Mouse (Mus musculus) neural tube, embryonic 11.5 days (tissue): ENCODE data around the gene Frmd4b. TPM values are rescaled to one million over a fixed set of nuclear protein-coding genes. Genes with fewer than 3 reads are reported as not detected.

Source experiments
- ATAC-seq: fragments of 200-750 bp; cut with Nextera tagmentation; 2 replicates; pipeline ENCODE4 v1.8.0; 2017; ENCODE audit warnings: moderate number of reproducible peaks, mild to moderate bottlenecking, moderate TSS enrichment, moderate library complexity; ENCODE audit not compliant: insufficient read depth, low FRiP score, low TSS enrichment
- DNase-seq: peaks from one replicate; pipeline ENCODE4 v3.0.0-alpha.2; 2015; ENCODE audit warnings: low spot score
- H3K27ac ChIP-seq: fragments of 300-500 bp; sonication (generic); 2 replicates; pipeline ENCODE4 v1.5.1; 2014; ENCODE audit warnings: low read depth, mild to moderate bottlenecking, low read length
- H3K27me3 ChIP-seq: fragments of 300-500 bp; sonication (generic); 2 replicates; pipeline ENCODE4 v1.6.1; 2014; ENCODE audit warnings: mild to moderate bottlenecking, low read length, mixed read lengths; ENCODE audit not compliant: control insufficient read depth, insufficient read depth
- H3K36me3 ChIP-seq: fragments of 300-500 bp; sonication (generic); 2 replicates; pipeline ENCODE4 v1.6.1; 2014; ENCODE audit warnings: mild to moderate bottlenecking, low read length, moderate library complexity, mixed read lengths; ENCODE audit not compliant: control insufficient read depth, insufficient read depth
- H3K4me1 ChIP-seq: fragments of 300-500 bp; sonication (generic); 2 replicates; pipeline ENCODE4 v1.6.1; 2014; ENCODE audit warnings: low read length, mixed read lengths; ENCODE audit not compliant: control insufficient read depth, insufficient read depth
- H3K4me2 ChIP-seq: fragments of 300-500 bp; sonication (generic); 2 replicates; pipeline ENCODE4 v1.6.1; 2014; ENCODE audit warnings: low read depth, mild to moderate bottlenecking, moderate library complexity
- H3K4me3 ChIP-seq: fragments of 300-500 bp; sonication (generic); 2 replicates; pipeline ENCODE4 v1.5.1; 2014; ENCODE audit warnings: low read depth, low read length
- H3K9ac ChIP-seq: fragments of 300-500 bp; sonication (generic); 2 replicates; pipeline ENCODE4 v1.6.1; 2014; ENCODE audit warnings: mild to moderate bottlenecking, low read length
- H3K9me3 ChIP-seq: fragments of 300-500 bp; sonication (generic); 2 replicates; pipeline ENCODE4 v1.6.1; 2016; ENCODE audit warnings: low read length; ENCODE audit not compliant: control insufficient read depth
- WGBS: fragments of 180-500 bp; shearing (Covaris S2); extraction: QIAGEN DNeasy Blood & Tissue Kit; methylation state at CpG from one replicate; pipeline ENCODE4 v1.1.7; 2014; 5-methylcytosine and 5-hydroxymethylcytosine counted together
- polyA plus RNA-seq: library from polyadenylated mRNA; unstranded; fragments of >200 nt; fragmentation: Nextera tagmentation; extraction: Ambion mirVana; gene quantifications from 2 replicates; pipeline ENCODE4 v1.2.1, GENCODE M21; 2014

Gene Frmd4b
- polyA plus RNA-seq, 1 experiment from 2014 or later = 50.5 TPM

DNA sequence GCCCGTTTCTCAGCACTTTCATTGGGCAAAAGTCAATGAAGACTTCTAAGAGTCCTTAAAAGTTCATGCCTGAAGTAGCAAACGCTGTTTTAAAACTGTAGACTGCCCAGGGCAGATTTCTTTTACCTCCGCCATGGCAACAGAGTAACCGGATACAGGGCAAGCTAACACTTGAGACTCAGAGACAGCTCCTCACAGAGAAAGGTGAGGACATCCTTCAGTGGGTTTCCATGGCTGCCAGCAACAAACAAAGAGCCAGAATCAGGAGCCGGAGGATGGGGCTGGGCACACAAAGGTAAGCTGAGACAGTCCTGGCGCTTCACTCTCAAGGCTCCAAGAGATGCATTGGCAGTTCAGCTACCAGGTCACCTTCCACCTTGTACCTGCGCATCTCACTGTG is 260.7 kb downstream of the Frmd4b start:
- no peak overlapping the region for H3K9ac ChIP-seq
- ATAC-seq = no peak
- DNase-seq = no peak
- H3K27me3 ChIP-seq = no peaks in the 10 kb centered on the region
- H3K4me2 ChIP-seq = no peak overlapping the region
- peaks cover 21% of the 10 kb centered on the region for H3K4me1 ChIP-seq
- H3K4me3 ChIP-seq = no peak overlapping the region
- WGBS = 66% methylated on average over 7 of the region's 7 CpGs
- no peaks in the 10 kb centered on the region for H3K9me3 ChIP-seq
- H3K27ac ChIP-seq = no peak overlapping the region
- no peaks in the 10 kb centered on the region for H3K36me3 ChIP-seq

DNA sequence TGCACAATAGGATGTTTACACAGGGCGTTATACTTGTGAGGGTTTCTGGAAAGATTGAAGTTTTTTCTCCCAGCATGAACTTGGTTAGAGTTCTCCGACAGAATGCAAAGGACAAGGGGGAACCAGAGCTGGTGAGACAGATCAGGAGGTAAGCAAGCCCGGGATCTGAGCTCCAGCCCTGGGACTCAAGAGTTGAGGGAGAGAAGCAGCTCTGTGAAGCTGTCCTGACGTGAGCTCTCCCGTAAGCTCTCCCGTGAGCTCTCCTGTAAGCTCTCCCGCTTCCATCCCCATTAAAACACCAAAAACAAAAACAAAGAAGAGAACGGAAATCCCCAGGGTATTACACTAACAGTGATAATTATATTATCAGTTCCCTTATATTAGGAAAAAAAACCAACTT is 262.2 kb downstream of the Frmd4b start:
- Histone ChIP-seq H3K36me3 (no peaks in the 10 kb centered on the region), H3K27me3 (no peaks in the 10 kb centered on the region), H3K4me3 (no peak overlapping the region), H3K9me3 (no peaks in the 10 kb centered on the region), H3K4me2 (no peak overlapping the region), H3K4me1 (peaks cover 21% of the 10 kb centered on the region), H3K9ac (no peak overlapping the region), H3K27ac (no peak overlapping the region)
- WGBS = 14% methylated on average over 8 of the region's 8 CpGs
- no peak for ATAC-seq
- no peak for DNase-seq

DNA sequence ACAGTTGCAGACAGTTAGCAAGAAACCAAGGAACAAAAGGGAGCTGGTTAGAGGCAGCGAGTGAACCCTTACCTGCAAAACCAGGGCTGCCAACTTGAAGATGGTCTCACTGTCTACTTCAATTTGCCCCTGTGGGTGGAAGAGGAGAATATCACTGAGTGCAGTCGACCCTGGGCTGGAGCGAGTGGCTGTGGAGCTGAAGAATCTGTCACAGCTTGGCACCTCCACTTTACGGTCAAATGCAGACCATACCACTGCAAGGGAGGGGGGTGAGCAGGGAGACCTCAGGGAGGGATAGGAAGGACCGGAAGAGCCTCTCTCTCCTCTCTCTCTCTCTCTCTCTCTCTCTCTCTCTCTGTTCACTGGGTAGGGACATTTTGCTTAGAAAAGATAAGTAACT is 263.4 kb downstream of the Frmd4b start:
- DNase-seq (peak; percentile 64), ATAC-seq (peak; percentile 55)
- Histone ChIP-seq H3K4me1 (peaks cover 21% of the 10 kb centered on the region), H3K27me3 (no peaks in the 10 kb centered on the region), H3K4me2 (0 out of 2 replicates have a peak overlapping the region, but pooled peaks have one; percentile 7), H3K27ac (no peak overlapping the region), H3K9me3 (no peaks in the 10 kb centered on the region), H3K36me3 (no peaks in the 10 kb centered on the region), H3K4me3 (no peak overlapping the region), H3K9ac (no peak overlapping the region)
- 8% methylated on average over 5 of the region's 5 CpGs for WGBS

DNA sequence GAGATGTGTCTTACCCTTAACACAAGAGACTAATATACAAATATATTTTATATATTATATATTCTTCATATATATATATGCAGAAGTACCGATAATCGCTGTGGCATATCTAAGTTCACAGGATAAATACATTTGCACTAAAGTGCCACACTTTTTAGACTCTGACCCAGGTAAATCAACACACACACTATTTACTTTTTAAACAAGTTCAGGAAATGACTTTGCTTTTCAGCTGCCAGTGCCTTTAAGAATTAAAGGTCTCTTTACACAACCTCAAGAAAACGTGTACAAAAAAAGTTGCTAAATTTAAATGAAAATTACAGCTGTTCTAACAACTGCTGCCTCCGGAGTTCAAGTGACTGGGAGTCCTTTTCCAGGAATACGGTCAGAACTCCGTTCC is 264.0 kb downstream of the Frmd4b start:
- no peak overlapping the region for H3K4me2 ChIP-seq
- ATAC-seq (no peak), DNase-seq (no peak)
- no peak overlapping the region for H3K27ac ChIP-seq
- no peak overlapping the region for H3K9ac ChIP-seq
- no peaks in the 10 kb centered on the region for H3K27me3 ChIP-seq
- no peaks in the 10 kb centered on the region for H3K9me3 ChIP-seq
- WGBS = 38% methylated on average over 6 of the region's 6 CpGs
- peaks cover 21% of the 10 kb centered on the region for H3K4me1 ChIP-seq
- H3K4me3 ChIP-seq = no peak overlapping the region
- no peaks in the 10 kb centered on the region for H3K36me3 ChIP-seq

DNA sequence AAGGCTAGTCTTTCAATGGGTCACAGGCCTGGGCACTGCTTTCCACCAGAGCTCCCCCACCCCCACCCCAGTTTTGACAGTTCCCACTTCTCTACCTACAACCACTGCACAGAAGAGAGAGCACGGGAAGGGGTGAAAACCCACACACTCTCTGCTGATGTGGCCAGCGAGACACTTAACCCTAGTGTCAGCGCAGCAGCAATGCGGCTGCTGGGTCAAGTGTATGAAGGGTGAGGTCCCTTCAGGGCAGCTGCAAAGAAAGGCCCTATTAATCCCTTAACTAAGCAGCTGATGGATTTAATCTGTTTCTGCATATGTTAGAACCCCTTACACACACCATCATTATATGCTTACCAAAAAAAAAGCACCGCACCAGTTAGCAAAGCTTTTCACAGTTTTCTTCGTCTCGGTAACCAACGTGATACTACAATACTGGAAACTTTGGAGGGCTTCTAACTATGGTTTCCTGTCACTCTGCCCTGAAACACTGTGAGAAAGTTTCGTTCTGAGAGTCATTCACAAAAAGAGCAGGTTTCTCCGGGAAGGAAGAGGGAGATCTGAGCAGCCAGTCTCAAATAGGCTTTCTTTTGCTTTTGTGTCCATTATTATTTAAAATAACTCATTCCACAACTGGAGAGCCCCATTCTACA is 264.7 kb downstream of the Frmd4b start:
- DNase-seq (no peak), ATAC-seq (no peak)
- WGBS = 29% methylated on average over 10 of the region's 10 CpGs
- no peak overlapping the region for H3K4me2 ChIP-seq
- no peaks in the 10 kb centered on the region for H3K9me3 ChIP-seq
- no peak overlapping the region for H3K9ac ChIP-seq
- no peak overlapping the region for H3K27ac ChIP-seq
- H3K4me3 ChIP-seq = no peak overlapping the region
- H3K27me3 ChIP-seq = no peaks in the 10 kb centered on the region
- no peaks in the 10 kb centered on the region for H3K36me3 ChIP-seq
- H3K4me1 ChIP-seq = peaks cover 21% of the 10 kb centered on the region

DNA sequence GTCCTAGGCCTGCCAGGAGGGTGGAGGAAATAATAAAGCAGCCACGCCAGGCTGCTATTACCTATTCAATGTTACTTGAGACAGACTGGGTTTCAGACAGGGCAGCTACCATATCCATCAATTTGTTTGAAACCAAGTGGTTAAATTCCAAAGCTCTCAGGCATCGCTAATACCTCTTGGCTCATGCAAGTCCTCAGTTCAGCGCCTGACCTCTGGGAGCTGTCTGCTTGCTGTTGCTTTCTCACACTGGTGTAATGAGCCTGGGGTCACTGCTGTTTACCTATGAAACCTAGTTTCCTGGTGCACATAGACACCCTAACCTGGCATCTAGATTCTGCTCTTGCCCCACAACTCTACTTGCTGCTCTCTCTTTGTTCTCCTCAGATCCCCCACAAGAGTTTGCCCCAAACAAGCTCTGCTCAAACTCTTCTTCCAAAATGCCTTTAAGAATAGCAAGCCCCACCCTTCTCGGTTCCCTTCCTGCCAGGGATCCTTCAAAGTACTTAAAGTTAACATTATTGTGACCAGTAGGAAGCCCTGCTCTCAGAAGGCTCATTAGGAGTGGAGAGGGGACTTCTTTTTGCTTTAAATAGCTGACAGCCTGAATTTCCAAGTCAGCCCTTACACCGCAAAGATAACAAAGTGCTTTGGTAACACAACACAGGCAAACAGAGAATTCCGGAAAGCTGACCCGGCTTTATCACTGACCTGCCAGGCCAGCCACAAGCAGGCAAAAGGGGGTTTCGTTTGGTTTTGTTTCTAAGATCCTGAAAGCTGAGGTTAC is 267.8 kb downstream of the Frmd4b start:
- ATAC-seq = no peak
- H3K27ac ChIP-seq = no peak overlapping the region
- WGBS = 19% methylated on average over 8 of the region's 8 CpGs

DNA sequence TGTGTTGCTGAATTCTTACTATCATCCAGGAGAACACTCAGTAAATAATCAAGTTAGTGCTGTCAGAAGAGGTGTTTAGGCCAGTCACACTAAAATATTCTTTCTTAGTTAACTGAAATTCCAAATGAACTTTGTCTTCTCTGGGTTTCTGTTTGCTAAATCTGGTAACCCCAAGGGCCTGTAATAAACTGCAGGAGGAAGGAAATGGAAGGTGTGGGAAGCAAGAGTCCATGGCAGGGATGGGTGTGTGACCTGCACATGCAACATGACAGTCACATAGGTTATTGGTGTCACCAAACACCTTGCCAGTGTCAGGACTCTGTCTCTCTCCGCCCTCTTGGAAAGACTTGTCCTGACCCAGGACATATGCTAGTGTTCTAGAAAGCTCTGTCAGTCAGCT is 270.4 kb downstream of the Frmd4b start:
- no peak for DNase-seq

More for the DNA sequence above, 267.8 kb downstream of the Frmd4b start:
- no peak overlapping the region for H3K4me3 ChIP-seq
- H3K4me1 ChIP-seq = peaks cover 13% of the 10 kb centered on the region
- H3K9ac ChIP-seq = no peak overlapping the region
- H3K9me3 ChIP-seq = no peaks in the 10 kb centered on the region
- DNase-seq = no peak
- H3K4me2 ChIP-seq = no peak overlapping the region
- H3K36me3 ChIP-seq = no peaks in the 10 kb centered on the region
- H3K27me3 ChIP-seq = no peaks in the 10 kb centered on the region

DNA sequence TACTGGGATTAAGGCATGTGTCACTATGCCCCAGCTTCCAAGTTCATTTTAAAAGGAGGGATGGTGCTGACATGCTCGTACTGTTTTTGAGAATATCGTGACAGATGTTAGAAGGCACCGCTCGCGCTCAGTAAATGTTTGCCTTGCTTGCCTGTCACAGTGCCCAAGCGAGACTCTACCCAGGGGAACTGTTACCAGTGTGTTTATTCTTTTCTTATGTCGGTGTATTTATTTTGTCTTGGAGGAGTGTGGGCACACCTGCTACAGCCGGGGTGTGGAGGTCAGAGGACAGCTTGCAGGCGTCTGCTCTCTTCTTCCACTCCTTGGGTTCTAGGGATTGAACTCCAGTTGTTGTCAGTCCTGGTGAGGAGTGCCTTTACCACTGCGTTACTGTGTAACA is 270.8 kb downstream of the Frmd4b start:
- no peak overlapping the region for H3K4me2 ChIP-seq
- no peaks in the 10 kb centered on the region for H3K27me3 ChIP-seq
- no peak for DNase-seq
- no peak overlapping the region for H3K27ac ChIP-seq
- H3K4me1 ChIP-seq = no peaks in the 10 kb centered on the region; the same call in 1 of the 2 replicates
- WGBS = 63% methylated on average over 10 of the region's 10 CpGs
- no peak overlapping the region for H3K4me3 ChIP-seq
- no peaks in the 10 kb centered on the region for H3K36me3 ChIP-seq
- H3K9me3 ChIP-seq = no peaks in the 10 kb centered on the region
- no peak overlapping the region for H3K9ac ChIP-seq
- ATAC-seq = no peak

More for the DNA sequence above, 270.4 kb downstream of the Frmd4b start:
- no peak overlapping the region for H3K27ac ChIP-seq
- H3K9me3 ChIP-seq = no peaks in the 10 kb centered on the region
- no peaks in the 10 kb centered on the region for H3K27me3 ChIP-seq
- no peaks in the 10 kb centered on the region; the same call in 1 of the 2 replicates for H3K4me1 ChIP-seq
- WGBS = 89% methylated on average over 1 of the region's 1 CpGs
- H3K4me3 ChIP-seq = no peak overlapping the region
- H3K4me2 ChIP-seq = no peak overlapping the region
- no peaks in the 10 kb centered on the region for H3K36me3 ChIP-seq
- H3K9ac ChIP-seq = no peak overlapping the region
- ATAC-seq = no peak

DNA sequence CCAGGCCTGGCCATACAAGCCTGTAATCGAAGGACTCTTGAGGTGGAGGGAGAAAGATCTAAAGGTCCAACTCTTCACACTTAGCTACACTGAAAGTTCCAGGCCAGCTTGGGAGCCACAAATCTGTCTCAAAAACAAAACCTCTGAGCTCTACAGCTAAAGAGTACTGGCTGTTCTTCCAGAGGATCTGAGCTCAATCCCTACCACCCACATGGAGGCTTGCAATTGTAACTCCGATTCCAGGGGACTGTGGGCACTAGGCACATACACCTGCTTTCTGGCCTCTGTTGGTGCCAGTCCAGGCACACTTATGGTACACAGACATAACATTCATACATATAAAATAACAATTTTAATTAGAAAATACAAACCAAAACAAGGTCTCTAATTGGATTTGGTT is 271.4 kb downstream of the Frmd4b start:
- Histone ChIP-seq H3K9ac (no peak overlapping the region), H3K4me1 (no peaks in the 10 kb centered on the region; the same call in 1 of the 2 replicates), H3K9me3 (no peaks in the 10 kb centered on the region), H3K27me3 (no peaks in the 10 kb centered on the region), H3K36me3 (no peaks in the 10 kb centered on the region), H3K27ac (no peak overlapping the region), H3K4me3 (no peak overlapping the region), H3K4me2 (no peak overlapping the region)
- WGBS = 91% methylated on average over 2 of the region's 2 CpGs
- ATAC-seq (no peak), DNase-seq (no peak)
